Mouse (Mus musculus): ENCODE results near the gene Megf11.

Gene Megf11

DNA sequence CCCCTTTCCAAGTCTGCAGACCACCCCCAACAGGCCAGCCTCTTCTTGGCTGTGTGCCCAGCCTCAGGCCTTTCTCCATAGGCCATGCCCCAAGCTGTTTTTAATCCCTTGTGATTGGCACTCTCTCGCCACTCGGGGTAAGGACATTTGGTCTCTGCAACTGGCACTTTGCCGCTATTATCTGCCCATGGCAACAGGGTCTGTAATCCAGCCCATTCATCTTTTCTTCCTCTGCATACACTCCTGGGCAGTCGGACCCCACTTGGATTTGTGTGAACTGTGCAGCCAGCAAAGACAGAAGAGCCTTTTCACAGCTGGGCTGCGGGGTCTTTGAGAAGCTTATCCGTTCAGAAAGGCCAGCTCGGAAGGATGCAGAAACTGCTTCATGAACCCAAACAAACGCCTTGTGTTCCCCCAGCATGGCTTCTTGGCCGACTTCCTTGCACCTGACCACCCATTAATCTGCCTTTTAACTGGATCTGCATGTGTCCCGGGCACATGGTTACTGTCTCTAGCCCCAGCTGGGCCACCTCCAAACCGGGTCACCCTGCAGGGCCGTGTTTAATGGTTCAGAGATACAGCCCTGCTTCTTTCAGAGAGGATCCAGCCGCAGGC is 220.4 kb downstream of the Megf11 start:
- peak; percentile 58 for DNase-seq (ENCODE audit: low spot score)

DNA sequence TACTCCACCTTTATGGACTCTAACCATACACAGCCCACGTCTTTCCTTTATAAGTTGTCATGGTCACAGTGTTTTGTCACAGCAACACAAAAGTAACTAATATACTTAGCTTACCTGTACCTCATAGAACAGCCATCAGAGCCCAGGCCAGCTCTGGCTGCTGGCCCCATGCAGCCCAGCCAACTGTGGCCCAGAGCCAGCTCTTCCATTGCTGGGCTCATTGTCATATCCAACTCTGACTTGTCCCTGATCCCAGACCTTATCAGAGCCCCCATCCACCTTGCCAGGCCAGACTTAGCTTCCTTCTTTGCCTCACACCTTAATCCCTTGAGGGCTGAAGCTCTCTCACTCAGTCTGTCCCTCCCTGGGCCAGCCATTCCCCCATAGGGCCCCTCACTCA is 221.6 kb downstream of the Megf11 start:
- DNase-seq (ENCODE audit: low spot score) = no peak

DNA sequence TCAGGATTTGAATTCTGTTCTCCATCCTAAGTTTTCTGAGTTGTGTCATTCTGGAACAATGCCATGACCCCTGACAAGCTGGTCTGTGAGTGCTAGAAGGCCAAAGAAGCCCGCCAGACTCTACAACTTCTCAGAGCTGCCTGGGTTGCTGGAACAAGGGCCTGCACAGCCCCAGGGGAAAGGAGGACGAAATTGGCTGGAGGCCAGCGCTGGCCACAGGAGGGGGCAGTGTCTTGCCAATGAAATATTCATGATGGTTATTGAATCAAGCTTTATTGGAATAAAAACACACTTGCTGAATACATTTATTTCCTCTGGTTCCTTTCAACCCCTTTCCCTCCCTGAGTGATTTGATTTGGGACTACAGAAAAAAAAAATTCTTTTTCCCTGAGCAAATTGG is 224.1 kb downstream of the Megf11 start:
- no peak for DNase-seq (ENCODE audit: low spot score)

DNA sequence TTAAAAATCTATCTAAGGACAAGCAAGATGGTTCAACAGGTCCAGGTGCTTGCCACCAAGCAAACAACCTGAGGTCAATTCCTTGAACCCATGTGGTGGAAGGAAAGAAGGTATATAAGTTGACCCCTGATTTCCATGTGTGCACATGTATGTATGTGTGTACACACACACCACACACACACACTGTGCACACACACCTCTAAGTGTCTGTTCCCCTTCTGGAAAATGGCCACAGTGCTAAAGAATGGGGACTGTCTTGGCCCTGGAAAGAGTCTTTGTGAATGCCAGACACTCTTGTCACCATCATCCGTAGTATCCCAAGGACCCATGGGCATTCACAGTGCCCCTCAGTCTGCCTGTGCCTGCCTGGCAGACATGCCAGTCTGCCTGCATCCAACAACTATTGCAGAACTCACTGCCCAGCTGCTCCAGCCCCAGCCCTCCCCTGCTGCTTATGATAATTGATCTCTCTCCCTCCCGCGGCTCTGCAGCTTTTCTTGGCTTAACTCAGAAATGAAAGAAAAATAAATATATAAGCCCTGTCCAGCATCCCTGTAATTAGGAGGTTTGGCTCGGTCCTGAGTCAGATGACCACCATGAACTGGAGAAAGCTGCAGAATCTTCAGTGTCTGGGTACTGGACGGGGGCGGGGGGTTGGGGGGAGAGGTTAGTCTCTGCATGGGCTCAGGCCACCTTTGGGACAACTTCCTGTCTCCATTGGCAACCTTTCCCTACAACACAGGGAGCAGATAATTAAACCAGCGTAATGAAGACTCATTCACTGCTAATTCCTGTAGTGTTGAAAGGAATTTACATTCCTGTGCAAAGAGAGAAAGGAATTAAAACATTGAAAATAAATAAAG is 226.9 kb downstream of the Megf11 start:
- no peak for DNase-seq (ENCODE audit: low spot score)

DNA sequence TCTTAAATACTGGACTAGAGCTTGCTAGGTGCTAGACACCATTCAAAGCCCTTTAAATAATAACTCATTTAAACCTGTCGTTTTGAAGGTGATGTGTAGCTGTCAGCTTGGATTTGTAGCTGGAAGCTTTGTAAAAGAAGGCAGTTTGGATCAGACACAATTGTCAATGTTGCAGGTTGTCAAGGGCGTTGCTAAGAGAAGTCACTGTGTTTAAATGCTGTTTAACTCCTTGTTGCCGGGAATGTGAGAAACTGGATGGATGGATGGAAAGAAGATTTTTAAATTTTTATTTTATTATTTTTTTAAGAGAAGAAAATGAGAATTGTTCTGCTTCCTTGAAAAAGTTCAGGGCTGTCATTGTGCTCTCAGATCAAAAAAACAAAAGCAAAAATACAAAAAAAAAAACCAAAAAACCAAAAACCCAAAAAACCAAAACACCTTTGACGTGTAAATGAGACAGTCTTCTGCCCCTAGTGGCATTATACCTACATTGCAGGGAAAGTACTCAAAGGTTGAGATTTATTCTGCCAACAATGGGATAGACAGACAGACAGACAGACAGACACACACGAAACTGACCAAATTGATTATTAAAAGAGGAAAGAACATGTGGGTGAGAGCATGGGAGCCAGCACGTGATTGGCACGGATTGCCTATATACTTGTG is 227.7 kb downstream of the Megf11 start:
- DNase-seq (ENCODE audit: low spot score) = no peak

DNA sequence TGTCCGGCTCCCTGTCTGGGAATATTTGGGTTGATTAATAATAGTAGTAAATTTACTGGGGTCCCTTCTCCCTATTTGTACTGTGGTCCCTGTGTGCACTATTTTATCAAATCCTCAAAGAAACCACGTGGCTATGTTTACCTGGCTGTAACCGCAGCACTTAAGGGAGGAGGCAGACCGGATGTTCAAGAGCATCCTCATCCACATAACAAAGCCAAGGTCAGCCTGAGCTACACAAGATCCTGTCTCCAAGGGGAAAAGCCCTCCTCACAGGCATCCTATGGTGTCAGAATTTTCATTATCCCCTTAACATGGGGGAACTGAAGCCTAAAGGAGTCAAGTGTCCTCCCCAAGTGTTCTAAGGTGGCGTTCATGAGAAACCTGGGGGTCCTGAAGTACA is 232.0 kb downstream of the Megf11 start:
- DNase-seq (ENCODE audit: low spot score) = no peak

DNA sequence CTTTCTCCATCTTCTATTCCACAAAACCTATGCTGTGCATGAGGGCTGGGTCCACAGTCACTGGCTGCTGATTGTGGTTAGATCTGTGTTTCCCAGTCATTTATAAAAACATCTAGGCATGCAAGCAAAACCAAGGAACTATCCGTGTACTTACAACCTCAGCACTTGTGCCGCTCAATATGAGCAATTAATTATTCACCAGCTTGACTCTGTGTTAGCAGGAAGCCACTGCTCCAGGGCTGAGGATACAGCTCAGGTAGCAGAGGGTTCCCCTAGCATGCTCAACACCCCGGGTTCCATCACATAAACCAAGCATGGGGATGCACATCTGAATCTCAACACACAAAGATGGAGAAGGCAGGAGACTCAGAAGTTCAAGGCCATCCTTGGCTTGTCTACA is 233.0 kb downstream of the Megf11 start:
- DNase-seq (ENCODE audit: low spot score) = no peak

DNA sequence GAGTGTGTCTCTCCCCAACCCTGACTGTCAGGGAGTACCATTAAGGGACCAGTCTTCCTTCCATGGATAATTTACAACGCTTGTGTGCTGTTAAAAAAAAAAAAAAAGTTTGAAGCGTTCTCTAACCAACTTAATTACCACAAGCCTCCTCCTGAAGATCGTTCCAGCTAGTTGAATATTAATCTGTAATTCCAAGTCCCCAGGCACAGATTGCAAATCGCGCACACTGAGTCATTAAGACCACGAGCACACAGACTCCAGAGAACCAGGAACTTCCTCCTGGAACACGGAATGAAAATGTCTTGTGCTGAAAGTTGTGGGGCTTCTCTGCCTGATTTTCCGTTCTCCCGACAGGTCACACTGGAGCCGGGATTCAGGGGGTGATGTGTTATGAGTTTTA is 234.0 kb downstream of the Megf11 start:
- DNase-seq (ENCODE audit: low spot score) = no peak

DNA sequence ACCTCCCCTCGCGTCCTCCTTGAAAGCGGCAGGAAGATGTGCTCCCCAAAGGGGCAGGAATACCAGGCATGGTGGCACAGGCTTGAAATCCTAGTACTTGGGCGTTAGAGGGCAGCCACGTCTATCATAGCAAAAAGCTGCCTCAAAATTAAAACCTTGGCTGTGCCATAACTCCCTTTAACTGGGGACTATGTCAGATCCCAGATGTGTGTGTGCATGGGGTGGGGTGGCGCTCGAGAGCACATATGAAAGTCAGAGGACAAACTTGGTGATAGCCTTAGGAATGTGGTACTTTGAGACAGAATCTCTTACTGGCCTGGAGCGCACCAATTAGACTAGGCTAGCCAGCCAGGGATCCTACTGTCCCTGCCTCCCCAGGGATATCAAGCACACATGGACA is 235.2 kb downstream of the Megf11 start:
- DNase-seq (ENCODE audit: low spot score) = no peak

DNA sequence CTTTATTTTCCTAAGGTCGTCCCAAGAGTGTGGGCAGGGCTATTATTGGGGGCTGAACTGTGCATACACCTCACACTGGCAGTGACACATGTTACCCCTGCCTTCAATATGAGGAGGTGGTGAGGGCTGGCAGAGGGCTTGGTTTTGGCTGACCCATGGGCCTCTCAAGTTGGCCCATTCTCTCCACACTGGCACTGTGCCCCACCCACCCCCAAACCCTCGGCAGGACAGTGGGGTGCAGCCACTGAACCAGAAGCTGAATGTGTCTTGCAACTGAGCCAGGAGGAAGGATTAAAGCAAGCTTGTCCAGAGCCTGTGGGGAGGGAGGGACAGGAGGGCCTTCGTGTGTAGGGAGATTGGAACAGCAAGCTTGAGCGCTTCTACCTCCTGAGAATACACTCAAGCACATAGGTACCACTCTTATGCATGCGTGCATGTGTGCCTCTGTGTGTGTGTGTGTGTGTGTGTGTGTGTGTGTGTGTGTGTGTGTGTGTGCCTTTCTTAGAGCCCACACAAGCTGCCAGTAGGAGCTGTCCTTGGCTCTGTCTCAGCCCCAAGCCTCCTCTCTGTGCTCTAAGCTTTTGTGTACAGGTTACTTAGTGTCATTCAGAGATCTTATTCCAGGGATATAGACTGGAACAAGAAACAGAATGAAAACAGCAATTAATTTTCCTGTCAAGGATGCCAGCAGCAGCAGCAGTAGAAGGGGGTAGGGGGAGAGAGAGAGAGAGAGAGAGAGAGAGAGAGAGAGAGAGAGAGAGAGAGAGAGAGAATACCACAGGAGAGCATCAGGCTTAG is 236.3 kb downstream of the Megf11 start:
- no peak for DNase-seq (ENCODE audit: low spot score)

DNA sequence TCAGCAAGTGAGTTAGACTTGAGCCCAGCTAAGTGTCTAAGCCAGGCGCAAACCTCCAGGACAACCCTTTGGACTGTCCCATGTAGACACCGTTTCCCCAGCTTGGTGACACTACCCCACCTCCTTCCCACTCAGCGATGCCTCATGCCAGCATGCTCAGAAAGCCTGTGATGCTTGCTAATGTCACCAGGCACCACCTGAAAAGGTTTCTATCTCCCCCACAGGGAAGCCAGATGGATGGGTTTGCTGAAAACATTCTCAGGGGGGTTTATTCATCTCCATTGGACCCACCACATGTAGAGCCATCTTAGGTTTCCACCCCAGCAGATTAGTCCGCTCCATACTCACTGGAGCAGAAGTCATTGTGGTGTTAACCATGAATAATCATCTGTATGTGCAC is 237.9 kb downstream of the Megf11 start:
- DNase-seq (ENCODE audit: low spot score) = no peak

DNA sequence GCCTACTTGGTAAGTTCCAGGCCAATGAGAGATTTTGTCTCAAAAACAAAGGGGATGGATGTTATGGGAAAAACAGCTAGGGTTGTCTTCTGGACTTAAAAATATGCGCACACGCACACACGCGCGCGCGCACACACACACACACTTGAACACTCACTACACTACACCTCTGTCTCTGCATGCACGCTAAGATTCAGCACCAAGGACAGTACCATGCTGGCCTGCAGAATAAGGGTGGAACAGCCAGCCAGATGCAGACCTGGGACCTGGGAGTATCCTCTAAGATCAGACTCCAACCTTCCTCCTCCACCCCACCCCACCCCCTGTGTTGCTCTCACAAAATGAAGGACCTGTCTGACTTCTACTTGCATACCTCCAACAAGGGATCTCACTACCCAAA is 239.1 kb downstream of the Megf11 start:
- DNase-seq (ENCODE audit: low spot score) = peak; percentile 71

DNA sequence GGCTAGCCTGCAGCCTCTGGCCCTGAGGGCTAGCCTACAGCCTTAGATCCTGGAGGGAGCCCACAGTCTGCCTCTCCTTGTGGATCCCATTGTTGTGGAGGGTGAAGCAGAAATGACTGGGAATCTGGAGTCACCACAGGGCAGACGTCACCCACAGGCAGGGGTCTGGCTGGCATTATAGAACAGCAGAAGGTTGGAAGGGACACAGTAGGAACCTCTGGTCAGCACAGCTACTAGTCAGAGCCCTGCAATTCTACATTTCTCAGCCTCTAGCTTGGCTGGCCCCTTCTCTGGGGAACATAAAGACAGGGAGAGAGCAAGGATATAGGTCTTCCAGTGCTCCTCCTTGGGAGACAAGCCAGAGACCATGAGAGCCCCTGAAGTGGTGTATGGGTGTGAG is 244.4 kb downstream of the Megf11 start:
- no peak for DNase-seq (ENCODE audit: low spot score)

DNA sequence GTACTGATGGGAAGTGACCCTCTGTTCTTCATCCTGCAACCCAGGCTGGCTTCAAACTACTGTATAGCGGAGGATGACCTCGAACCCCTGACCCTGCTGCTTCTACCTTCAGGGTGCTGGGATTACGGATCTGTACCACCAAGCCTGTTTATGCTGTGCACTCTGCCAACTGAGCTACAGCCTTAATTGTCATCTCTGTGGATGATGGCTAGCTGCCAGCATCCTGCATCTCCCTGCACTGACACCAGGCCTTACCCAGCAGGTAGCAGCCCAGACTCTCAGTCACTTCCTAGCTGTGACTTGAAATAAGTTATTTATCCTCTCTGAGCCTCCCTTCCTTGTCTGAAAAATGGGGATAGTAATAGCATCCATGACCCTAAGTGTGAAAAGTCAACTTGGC is 247.7 kb downstream of the Megf11 start:
- no peak for DNase-seq (ENCODE audit: low spot score)

DNA sequence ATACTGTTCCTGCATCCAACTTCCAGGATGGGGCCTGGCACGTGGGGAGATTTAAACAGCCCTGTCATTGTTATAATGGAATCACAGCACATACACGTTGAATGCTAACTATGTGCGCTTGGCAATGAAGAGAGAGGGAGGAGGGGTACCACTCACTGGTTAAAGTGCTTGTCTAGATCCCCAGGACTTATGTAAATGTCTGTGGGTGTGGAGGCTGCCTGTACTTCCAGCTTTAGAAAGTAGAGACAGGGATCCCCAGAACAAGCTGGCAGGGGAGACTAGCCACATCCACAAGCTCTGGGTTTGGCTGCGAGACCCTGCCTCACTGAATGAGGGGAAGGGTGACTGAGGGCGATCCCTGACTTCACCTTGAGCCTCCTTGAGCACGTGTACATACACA is 250.7 kb downstream of the Megf11 start:
- DNase-seq (ENCODE audit: low spot score) = no peak

DNA sequence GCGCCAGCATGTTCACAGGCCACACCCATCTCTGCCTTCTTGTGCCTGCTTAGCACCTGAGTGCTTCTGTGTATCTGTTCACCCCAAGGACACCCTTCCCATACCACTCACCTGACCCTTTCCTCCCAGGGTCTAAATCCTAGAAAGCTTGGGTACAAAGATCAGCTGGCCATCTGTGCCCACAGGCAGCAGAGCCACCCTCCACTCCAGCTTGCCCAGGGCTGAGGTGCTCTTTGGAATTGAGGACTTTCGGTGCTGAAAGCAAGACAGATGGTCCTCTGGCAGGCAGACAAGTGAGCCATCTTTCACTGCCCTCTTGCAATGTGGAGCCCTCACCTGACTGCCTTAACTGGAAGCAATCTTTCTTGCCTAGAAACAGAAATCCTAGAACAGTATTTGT is 251.5 kb downstream of the Megf11 start:
- DNase-seq (ENCODE audit: low spot score) = no peak

DNA sequence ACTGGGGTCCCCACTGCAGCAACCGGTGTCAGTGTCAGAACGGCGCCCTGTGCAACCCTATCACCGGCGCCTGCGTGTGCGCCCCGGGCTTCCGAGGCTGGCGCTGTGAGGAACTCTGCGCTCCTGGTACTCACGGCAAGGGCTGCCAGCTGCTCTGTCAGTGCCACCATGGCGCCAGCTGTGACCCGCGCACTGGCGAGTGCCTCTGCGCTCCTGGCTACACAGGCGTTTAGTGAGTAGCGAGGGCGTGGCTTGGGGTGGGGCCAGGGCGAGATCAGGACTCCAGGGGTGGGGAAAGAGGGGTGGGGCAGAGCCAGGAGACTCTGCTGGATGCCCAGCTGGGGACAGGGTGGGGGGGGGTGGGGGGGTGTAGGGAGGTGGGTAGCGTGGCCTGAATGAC is 252.8 kb downstream of the Megf11 start:
- DNase-seq (ENCODE audit: low spot score) = peak; percentile 39

DNA sequence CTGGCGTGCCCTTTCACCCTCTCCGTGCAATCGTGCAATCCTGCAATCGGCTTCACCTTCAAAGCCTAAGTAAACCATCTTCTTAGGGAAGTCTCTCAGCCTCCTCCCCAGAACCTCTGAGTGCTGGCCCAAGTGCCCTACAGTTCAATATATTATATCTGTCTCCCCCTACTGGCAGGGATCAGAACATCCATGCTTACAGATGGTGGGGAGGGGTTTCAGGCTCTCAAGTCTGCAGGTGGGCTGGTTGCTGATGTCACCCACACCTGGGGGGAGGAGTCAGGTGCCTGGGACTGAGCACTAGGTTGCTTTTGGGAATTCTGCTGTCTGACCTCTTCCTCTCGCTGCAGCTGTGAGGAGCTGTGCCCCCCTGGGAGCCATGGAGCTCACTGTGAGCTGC is 254.2 kb downstream of the Megf11 start:
- peak; percentile 81 for DNase-seq (ENCODE audit: low spot score)

DNA sequence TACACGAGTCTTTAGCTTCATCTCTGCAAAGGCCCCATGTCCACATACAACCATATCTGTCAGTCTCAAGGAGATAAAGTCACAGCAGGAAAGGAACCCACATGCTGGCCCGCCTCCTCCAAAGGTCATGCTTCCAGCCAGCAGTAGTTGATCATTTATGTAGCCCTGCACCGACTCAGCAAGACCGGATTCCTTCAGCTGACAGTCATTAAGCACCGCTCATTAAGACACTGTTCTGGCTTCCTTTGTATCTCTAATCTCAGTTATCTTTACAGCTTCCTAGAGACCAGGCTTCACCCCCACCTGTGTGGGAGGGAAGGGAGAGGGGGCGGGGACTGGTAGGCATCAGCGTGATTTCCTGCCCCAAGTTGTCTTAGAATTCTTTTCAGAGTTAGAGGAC is 258.7 kb downstream of the Megf11 start:
- DNase-seq (ENCODE audit: low spot score) = no peak

DNA sequence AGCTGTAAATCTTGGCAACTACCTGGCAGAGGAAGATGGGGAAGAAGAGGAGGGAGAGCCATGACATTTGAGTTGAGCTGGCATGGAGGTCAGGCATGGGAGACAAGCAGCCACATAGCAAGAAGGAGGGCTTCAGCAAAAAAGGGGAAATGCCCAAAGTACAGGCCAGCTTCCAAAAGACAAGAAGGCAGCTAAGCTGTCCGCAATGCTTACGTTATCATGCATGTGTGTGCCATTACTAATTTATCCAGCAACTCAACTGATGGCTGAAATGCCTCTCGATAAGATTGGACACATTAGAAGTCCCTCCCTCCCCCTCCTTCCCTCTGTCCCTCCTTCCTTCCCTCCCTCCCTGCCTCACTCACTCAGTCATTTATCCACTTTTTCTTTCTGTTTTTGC is 260.0 kb downstream of the Megf11 start:
- no peak for DNase-seq (ENCODE audit: low spot score)

DNA sequence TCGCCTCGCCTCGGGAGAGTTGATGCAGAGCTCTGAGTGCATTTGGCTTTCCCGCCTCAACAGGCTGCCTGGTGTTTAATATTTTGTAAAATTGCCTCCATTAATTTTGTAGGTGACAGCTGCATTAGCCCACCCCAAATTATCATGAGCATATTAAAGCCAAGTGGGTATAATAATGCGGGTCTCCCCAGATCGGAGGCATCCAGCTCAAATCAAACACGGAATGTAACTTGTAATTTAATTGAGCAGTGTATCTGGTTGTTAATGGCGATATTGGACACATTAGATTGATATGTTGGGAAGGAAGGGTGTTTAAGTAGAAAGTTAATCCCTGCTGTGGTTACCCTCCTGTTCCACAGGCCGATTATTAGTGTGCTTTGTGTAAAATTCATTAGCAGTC is 264.0 kb downstream of the Megf11 start:
- no peak for DNase-seq (ENCODE audit: low spot score)

DNA sequence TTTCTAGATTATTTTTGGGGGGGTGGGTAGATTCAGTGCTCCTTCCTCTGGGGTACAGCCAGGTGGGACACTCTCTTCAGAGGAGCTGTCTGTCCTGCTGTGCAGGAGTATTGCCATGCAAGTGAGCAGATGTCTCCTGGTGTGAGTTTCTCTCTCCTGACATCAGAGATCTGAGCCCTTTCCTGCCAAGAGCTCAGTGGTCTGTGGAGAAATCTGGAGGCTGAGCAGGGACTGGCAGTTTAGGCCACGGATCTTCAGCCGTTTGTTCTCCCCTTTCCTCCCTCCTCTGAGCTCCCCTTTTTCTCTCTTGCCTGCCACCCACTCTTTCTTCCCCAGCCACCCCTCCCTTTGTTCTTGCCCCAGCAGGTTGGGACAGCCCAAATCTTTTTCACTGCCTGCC is 264.5 kb downstream of the Megf11 start:
- no peak for DNase-seq (ENCODE audit: low spot score)

DNA sequence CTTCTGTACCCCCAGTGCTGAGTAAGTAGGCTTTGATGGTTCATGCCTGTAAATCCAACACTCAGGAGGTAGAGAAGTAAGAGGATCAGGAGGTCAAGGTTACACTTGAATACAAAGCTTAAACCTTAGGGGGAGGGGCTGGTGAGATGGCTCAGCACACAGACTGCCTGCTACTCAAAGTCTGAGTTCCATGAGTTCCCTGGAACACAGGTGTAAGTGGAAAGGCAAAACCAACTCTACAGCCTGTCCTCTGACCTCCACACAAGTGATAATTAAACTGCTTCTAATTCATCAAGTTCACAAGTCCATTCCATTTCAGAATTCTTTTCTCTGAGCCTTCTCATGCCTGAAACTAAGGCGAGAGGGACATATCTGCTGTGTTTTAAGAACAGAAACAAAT is 265.8 kb downstream of the Megf11 start:
- no peak for DNase-seq (ENCODE audit: low spot score)
